Mouse (Mus musculus): ENCODE results near the gene Efs.
"Not testable (repeated sequence)": the region's sequence is repeated elsewhere in the genome, so short reads cannot be mapped to it uniquely, and the experiment has no call there.

The Efs gene

DNA sequence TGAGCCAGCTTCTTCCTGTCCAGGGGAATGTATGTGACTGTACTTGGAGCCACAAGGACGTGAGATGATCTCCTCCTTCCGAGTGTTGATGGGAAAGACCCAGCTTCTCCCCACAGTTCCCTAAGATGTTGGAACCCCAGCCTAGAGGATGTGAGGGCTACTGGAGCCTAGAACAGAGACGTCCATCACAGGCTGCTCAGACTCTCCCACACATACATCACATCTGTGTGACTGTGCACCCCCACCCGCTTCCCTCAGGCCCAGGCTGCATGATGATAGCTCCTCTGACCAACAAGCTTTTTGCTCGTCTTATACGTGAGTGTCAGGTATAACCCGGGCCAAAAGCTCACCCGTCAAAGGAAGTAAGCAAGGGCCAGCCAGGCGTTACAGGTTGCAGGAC is 22.9 kb upstream of the Efs start:
- no peak for DNase-seq (ENCODE audit: low spot score in 2 of 2)

DNA sequence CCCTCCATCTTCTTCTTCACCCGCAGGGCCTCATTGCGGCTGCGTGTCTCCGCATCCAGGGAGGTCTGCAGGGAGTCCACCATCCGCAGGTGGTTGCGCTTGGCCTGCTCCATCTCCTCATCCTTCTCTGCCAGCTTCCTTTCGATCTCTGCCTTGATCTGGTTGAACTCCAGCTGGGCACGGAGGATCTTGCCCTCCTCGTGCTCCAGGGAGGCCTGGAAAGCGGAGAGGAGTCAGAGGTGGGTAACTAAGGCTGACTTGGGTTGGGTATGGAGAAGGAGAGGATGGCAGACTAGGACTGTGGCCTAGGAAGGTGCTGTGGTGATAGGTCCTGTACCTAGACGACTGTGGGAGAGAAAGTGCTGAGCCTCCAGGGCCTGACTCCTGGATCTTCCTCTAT is 21.1 kb upstream of the Efs start:
- not testable (repeated sequence) for DNase-seq (ENCODE audit: low spot score in 2 of 2)

DNA sequence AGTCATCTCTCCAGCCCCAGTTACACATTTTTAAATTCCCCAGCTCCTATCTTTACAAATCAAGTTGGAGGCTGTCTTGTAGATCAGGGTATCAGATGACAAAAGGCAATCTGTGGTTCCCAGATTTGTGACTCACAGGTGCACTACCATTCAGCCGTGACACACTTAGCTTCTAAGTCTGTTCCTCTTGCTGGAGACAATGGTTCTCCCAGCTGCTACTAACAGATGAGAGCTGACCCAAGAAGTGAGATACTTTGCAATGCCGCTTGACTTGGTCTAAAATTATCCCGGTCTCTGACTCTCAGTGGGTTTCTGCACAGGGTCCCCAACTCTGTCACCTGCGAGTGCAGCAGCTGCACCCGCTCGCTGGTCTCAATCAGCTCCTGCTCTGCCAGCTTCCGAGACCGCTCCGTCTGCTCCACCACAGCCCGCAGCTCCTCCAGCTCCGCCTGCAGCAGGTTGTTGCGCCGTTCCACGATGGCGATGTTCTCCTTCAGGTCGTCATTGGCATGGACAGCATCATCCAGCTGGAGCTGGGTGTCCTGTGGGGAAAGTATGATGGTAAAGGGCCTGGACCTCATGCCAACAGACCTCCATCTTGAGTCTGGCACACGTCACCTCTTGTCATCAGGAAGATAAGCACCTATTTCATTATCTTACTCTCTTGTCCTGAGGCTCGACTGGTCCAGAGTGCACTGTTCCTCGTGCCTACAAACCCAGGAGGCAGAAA is 20.2 kb upstream of the Efs start:
- DNase-seq (ENCODE audit: low spot score in 2 of 2): no peak

DNA sequence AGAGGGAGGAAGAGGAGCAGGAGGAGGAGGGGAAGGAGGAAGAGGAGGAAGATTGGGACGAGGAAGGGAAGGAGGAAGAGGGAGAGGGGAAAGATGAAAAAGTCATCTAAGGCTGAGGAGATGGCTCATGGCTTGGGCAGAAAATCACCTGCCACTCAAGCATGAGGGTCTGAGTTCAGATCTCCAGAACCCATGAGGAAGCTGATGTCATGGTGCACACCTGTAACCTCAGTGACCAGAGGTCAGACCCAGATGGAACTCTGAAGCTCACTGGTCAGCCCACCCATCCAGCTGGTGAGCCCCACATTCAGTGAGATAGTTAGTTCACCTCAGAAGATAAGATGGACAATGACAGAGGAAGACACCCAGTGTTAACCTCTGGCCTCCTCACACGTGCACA is 19.0 kb upstream of the Efs start:
- no peak for DNase-seq (ENCODE audit: low spot score in 2 of 2)

DNA sequence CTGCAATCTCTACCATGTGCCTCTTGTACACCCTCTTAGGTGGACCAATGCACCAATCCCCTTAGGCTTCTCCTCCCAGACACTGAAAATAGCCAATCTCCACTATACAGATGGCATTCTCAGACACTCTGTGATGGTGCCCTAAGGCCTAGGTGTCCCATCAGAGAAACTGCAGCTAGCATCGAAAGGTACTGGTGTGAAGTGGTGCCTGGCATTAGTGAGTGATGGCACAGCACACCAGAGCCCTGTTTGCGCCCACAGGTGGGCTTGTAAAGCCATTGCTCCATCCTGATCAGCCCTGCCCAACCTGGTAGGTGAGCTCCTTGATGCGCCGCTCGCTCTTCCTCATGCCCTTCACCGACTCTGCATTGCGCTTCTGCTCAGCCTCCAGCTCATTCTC is 18.0 kb upstream of the Efs start:
- DNase-seq (ENCODE audit: low spot score in 2 of 2): no peak

DNA sequence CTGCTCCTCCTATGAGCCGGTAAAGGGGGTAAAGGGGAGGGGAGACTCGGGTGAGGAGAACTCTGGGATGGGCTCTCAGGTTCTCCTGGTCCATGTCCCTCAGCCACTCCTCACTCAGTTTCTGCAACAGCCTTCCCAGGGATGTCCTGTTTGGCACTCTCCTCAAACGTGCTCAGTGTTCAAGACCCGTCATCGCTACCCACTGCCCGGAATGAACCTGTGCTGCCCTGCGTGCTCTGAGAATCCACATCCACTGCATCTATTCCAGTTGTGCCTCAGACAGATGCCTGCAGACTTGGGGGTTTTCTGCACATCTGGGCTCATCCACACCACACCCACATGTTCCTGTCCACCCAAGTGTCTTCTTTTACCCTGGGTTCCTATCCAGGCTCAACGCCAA is 16.6 kb upstream of the Efs start:
- DNase-seq (ENCODE audit: low spot score in 2 of 2): no peak

DNA sequence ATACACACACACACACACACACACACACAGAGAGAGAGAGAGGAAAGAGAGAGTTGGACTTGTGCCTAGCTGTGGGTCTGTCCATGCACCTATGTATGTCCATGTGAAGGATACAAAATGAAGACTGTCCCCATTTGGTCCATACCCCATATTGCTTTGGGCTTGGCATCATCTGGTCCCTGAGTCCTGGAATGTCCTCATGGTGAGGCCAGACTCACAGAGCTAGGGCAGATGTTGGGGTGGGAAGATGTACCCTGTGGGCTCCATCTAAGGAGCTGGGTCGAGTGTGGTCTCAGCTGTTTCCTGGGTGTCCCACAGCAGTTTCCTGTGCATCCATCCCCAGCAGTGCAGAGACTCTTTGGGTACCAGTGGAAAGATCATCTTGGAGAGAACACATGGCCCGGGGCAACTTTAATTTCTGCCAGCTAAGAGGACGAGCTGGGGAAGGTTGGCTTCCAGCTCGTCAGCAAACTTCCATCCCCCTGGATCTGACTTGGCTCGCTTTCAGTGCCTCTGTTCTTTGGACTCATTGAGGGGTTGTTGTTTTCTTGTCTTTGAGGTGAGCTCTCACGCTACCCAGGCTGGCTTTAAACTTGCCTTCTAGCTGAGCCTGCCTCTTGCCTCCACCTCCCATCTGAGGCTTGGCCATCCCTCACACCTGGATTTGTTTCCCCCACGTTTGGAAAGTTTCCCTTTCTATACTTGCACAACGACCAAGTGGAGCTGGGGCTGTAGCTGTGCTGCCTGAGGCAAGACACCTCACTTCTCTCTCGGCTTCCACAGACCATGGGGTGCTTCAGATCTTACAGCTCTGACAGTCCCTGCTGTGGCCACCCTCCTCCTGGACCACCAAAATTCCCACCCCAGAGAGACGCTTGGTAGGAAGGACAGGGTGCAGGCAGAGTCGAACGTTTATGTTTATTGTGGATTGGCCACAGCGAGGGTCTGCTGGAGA is 15.4 kb upstream of the Efs start:
- DNase-seq (ENCODE audit: low spot score in 2 of 2): no peak

DNA sequence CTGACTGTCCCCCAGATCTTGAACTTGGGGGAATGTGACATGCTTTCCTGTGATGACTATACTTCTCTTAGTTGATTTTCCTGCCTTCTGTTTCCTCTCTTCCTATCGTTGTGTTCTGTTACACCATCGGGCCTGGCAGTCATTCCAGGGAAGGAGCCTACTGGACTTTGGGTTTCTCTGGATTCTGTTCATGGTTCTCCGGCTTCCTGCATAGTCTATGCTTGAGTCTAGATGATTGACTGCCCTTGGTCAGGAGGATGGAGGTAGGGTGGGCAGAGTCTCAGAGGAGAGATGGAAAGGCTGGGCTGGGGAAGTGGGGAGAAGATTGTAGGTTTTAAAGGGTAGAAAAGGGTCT is 14.2 kb upstream of the Efs start:
- no peak for DNase-seq (ENCODE audit: low spot score in 2 of 2)

DNA sequence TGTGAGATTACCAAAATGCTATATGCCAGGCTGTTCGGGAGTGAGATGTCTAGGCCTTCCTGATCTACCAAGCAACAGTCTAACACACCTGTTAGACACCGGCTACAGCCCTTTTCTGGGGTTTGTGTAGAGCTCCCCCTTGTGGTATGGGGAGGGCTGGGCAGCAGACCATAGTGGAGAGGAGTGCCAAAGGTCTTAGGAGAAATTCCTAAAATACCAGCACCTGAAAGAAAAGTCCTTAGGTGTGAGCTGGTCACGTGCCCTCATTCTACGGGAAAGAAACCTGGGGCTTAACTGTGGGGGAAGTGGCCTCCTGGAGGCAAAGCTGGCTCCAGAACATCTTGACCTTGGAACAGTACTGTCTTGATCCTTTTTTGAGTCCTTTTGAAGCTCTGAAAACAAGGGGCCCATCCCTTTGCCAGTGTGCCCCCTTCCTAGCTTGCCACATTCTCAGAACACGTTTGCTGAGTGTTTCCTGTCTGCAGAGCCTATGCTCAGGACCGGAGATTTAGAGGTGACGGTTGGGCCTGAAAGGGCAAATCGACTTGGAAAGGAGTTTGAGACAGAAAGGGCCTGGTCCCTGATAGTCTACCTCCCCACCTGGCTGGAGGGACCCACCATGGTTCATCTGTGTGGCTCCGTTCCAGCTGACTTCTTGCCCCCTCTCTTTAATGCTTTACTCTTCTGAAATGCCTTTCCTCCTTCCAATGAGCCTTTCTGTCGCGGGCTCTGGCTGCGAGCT is 13.7 kb upstream of the Efs start:
- DNase-seq (ENCODE audit: low spot score in 2 of 2): peak; percentile 62 to 73

DNA sequence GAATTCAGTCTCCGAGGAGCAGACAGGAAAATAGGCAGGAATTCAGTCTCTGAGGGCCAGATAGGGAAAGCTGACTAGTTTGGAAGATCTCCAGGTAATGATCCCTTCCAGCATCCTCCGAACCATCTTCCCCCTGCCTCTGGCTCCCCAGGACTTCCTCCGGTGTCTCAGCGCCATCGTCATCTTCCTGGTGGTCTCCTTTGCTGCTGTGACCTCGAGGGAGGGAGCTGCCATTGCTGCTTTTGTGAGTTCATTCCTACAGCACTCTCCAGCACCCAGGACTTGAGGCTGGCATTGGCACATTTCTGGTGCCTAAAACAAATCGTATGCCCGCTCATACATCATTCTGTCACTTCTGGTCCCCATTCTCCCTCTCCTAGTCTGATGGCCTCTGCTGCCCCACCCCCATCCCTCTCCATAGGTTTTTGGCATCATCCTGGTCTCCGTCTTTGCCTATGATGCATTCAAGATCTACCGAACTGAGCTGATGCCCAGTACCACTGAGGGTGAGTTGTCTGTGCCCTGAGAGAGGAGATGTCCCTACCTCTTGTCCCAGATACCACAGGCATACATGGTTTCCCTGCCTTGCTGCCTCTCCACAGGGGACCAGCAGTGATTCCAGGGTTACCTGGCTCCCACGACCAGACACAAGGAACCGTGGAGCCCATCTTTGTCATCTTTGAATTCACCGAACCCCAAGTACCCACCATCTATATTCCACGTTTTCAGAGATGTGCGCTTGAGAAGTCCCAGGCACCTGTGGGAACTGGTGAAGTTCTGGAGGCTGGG is 12.7 kb upstream of the Efs start:
- no peak for DNase-seq (ENCODE audit: low spot score in 2 of 2)

DNA sequence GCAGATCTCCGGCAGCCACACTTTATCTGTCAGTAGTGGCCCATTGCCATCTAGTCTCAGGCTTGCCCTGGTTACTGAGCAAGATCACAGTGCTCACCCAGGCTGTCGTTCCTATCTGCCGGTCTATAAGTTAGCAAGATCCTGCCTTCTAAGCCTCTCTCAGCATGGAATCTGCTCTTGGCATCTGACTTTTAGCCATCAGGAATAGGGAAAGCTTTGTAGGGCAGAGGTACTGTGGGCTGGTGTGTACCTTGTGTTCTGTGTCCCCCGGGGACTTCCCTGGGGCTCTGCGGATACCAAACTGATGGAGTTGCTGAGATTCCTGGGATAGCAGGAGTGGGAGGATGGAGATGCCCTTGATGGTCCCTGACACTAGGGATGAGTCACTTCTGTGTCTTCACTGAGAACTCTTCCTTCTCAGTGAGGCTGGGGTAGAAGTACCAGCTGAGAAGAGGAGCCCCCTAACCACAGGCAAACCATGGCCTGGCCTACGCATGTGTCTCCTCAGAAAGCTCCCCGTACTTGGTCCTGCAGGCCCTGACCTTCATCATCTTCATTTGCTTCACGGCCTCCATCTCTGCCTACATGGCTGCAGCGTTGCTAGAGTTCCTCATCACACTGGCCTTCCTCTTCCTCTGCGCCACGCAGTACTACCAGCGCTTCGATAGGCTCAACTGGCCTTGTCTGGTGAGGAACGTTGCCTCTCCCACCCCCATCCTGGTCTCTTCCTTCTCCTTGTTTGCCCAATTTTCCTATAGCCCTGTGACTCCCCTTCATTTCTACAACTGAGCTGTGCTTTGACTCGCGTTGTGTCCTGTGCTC is 11.6 kb upstream of the Efs start:
- no peak for DNase-seq (ENCODE audit: low spot score in 2 of 2)

DNA sequence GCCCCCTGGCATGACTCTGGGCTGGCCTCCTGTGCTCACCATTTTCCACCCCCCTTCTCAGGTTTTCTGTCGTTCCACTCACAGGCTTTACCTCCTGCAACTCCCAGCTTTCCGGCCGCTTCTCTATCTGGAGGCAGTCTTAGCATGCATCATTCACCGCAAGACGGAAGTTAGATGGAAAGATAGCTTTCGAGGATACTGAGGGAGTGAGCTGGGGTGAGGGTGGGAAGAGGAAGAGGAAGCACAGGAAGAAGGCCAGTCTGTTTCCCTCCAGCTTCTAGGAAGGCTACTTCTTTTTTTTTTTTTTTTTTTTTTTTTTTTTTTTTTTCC is 10.9 kb upstream of the Efs start:
- DNase-seq (ENCODE audit: low spot score in 2 of 2): no peak

DNA sequence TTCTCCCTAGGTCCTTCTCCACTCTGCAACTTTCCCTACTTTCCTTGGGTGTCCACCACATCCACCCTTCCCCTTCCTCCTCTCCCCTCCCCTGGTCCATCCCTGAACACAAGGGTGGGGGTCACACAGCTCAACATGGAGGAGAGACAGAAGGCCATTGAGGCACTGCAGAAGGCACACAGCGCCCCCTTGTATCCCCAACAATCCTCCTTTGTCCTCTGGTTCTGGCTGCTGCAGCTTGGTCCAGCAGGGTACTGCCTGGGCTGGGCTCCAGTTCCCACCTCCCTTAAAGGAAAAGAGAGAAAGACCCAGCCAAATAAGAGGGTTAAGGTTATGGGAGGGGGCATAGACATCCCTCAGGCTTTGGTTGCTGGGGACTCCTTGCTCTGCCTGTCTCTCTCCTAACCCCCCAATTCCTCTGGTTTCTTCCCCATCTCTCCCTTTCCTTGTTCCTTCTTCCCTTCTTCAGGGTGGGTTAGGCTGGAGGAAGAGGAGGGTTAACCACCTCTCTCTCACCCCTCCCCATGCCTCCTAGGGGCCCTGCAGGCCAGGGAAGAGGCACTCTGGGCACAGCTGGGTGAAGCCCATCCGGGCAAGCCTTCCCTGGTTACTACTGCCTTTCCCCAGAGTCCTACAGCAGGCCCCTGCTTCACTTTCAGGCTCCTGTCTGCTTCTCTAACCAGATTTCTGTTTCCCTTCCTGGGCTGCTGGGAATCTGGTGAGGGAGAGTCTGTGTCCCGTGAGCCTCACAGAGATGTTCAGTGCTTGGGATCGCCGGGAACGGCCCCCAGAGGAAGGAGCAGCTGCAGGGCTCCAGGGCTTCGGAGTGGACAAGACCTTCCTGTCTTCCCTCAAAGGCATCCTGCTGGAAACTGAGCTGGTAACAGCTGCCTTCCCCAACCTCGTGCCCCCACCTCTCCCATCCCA is 10.2 kb upstream of the Efs start, which contains the start of gene Cmtm5:
Gene Cmtm5, plus strand, starts transcription at position 358 of the 927 bp plus-strand sequence.
- no peak for DNase-seq (ENCODE audit: low spot score in 2 of 2)

DNA sequence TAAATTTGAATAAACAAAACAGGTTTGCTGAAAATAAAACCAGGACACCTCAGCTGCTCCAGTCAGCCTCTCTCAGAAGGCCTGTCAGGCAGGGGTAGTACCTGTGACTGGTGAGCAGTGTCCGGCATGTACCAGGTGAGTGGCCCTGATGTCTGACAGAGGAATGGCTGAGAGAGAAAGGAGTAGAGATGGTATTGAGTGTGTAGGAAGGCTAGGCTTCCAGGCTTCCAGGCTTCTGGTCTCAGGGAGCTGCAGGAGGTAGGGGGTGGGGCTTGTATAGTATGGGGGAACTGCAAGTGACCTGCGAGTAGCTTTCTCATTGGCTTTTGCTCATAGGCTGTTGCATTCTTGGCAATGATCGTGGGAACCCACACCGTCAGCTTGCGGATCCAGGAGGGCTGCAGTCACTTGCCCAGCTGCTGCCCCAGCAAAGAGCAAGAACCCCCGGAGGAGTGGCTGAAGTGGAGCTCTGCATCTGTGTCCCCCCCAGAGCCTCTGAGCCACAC is 6.8 kb upstream of the Efs start, which contains the start of gene Il25:
Gene Il25, plus strand, starts transcription at position 51 of the 506 bp plus-strand sequence.
- DNase-seq (ENCODE audit: low spot score in 2 of 2): no peak

DNA sequence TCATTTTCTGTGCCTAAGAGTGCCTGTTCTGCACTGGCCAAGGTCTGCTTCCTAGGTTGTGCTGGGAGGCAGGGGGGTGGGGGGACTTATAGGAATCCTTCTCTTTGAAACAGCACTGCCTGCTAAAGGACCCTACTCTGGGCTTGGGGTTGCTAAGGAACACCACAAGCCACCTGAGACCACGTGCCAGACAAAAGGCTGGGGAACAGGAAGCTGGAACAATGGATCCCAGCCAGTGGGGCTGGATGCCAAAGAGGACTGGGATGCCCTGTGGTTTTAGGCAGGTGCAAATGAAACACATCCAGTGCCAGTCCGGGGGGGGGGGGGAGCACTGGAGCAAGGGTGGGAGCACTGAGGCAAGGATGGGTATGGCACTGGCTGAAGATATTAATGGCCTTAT is 4.5 kb upstream of the Efs start:
- no peak for DNase-seq (ENCODE audit: low spot score in 2 of 2)

DNA sequence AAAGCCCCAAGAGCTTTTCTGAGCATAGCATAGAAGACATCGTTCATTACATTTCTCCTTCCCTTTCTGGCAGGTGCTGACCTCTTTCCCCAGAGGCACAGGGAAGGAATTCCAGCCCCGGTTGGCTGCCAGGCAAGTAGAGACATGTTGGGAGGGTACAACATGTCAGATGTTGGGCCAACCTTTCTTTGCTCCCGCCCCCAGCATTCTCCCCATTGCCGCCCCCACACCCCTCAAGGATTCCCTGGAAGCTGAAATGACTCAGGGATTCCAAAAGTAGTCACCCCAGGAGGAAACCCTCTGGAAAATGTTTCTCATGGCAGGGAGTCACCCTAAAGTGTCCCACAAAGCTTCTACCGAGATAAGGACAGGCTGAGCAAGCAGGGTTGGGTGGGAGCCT is 3.9 kb upstream of the Efs start:
- no peak for DNase-seq (ENCODE audit: low spot score in 2 of 2)

DNA sequence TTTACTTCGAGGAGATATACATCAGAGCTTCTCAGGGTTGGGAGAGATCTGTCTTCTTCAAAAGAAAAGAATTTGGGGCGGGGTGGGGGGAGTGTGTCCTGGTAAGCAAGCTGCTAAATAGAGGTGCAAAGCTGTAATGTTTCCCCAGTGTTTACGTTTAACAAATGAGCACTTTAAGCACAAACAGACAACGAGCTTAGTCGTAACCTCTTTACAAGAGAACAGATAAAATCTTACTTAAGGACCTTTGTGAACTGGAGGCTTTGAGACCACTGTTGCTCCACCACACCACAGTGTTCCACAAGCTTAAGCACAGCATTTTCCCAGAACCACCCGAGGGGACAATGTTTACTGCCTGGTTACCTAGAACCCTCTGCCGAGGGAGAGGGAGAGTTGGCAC is 1.4 kb upstream of the Efs start:
- no peak for DNase-seq (ENCODE audit: low spot score in 2 of 2)

DNA sequence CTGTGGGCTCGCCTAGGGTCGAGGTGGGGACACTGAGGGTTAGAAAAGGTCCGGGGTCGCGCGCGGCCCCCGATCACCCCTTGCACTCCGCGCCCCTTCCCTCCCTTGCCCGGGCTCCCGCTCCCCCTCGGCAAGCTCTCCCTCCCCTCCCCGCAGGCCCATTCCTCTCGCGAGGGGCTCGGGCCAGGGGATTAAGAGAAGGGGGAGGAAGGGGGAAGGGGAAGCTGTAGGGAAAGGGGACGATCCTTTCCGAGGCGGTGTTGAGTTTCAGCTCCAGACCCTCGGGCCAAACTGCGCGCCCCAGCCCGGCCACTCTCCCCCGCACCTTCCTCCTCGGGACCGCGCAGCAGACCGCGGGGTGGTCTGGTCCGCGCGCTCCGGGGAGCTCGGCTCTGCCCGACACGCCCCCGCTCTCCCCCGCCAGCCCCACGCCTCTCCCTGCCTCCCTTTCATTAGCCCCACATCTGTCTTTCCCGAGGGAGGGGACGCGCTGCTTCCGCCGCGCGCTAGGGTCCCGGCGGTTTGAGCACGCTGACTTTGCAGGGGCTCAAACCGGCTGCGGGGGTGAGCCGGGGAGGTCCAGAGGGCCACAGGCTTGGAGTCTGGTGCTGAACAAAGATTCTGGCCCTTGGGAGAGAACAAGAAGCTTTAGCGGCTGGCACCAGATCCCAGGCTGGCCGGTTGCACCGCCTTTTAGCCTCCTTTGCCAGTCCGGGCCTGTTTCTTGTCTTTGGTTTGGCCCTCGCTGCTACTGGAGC is 654 bp upstream of the Efs start:
- DNase-seq (ENCODE audit: low spot score in 2 of 2): peak; percentile 85 to 86
